Mouse (Mus musculus): ENCODE results near the gene Nlgn2. TPM values are rescaled to one million over a fixed set of nuclear protein-coding genes. Genes with fewer than 3 reads are reported as not detected.
A peak's percentile ranks its signal among the peaks of the same experiment; 100 is the strongest.

Gene Nlgn2
- polyA plus RNA-seq (2015; fragmentation: Nextera tagmentation; extraction: Ambion mirVana), result 4.4 and 5.0 TPM in 2 replicates

DNA sequence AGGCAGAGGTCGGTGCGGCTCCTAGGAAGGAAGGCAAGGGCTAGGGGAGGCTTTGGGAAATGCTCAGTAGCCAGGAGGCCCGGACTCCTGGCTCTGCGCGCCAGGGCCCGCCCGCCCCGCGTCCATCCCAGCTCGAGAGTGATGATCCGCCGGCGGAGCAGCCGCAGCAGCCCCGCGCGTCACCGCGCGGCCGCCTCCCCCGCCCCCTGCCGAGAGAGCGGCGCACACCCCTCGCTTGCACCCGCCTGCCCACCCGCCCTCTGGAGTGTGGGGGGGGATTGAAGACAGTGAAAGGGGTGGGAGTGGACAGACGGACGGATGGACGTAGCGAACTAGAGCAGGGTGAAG lies at the start of gene Nlgn2:
Gene Nlgn2, minus strand, starts transcription at position 181 of the 348 bp plus-strand sequence.
- H3K9me3 ChIP-seq (ENCODE audit: control insufficient read depth, low read length), result no peaks in the 10 kb centered on the region
- H3K4me3 ChIP-seq (ENCODE audit: low read length), result peak within 1 kb of the TSS; percentile 62
- peaks cover 2% of the 10 kb centered on the region; the same call in 1 of the 2 replicates for H3K36me3 ChIP-seq (ENCODE audit: control insufficient read depth, insufficient read depth, low read length)
- peaks cover 15% of the 10 kb centered on the region for H3K27me3 ChIP-seq (ENCODE audit: control insufficient read depth, insufficient read depth, low read depth, low read length)
- peak within 1 kb of the TSS; percentile 75 for H3K27ac ChIP-seq (ENCODE audit: low read length)
- peaks cover 40% of the 10 kb centered on the region for H3K4me1 ChIP-seq (replicated peaks; ENCODE audit: control insufficient read depth, insufficient read depth, low read length)
- H3K4me2 ChIP-seq (ENCODE audit: low read depth, low read length), result peak within 1 kb of the TSS; percentile 98
- peak; percentile 75 for ATAC-seq (ENCODE audit: low read depth)
- H3K9ac ChIP-seq (ENCODE audit: low read length), result peak within 1 kb of the TSS; percentile 81
- WGBS, result 1% methylated on average over 16 of the region's 32 CpGs

DNA sequence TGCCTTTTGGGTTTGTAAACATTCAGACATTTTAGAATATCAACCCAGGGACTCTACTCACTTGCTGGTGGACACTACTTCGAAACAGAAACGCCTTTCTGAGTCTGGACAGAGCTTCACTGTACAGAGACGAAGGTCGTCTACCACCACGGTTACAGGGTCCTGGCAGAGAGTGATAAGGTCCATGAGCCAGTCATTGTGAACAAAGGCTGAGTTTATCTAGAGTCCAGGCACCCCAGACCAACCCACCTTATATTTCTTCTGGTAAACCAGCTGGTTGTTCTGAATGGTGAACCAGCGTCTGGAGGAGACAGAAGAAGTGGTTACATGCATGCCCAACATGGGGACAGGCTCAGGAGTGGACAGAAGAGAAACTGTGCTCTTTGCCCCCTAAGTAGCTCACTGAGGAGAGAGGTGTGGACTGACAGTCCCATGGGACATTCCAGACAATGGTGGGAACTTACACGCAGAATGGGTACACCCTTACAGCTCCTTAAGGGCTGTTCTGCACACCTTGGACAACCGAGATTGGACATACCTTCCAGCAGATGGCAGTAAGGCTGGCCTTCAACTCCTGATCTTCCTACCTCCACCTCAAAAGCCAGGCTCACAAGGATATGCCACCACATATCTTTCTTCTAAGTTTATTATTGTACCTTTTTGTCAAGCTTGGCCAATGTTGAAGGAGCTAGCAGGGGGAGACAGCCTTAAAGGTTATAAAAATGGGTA lies 49.5 kb upstream of the Nlgn2 start:
- 53% methylated on average over 8 of the region's 8 CpGs for WGBS
- H3K36me3 ChIP-seq (ENCODE audit: control insufficient read depth, insufficient read depth, low read length), result no peaks in the 10 kb centered on the region
- peak; percentile 18; the same call in 1 of the 2 replicates for ATAC-seq (ENCODE audit: low read depth)
- H3K9ac ChIP-seq (ENCODE audit: low read length), result no peak overlapping the region
- H3K27me3 ChIP-seq (ENCODE audit: control insufficient read depth, insufficient read depth, low read depth, low read length), result no peaks in the 10 kb centered on the region
- H3K9me3 ChIP-seq (ENCODE audit: control insufficient read depth, low read length), result no peaks in the 10 kb centered on the region
- no peak overlapping the region for H3K27ac ChIP-seq (ENCODE audit: low read length)
- no peak overlapping the region for H3K4me3 ChIP-seq (ENCODE audit: low read length)
- peaks cover 11% of the 10 kb centered on the region for H3K4me1 ChIP-seq (replicated peaks; ENCODE audit: control insufficient read depth, insufficient read depth, low read length)
- H3K4me2 ChIP-seq (ENCODE audit: low read depth, low read length), result no peak overlapping the region

DNA sequence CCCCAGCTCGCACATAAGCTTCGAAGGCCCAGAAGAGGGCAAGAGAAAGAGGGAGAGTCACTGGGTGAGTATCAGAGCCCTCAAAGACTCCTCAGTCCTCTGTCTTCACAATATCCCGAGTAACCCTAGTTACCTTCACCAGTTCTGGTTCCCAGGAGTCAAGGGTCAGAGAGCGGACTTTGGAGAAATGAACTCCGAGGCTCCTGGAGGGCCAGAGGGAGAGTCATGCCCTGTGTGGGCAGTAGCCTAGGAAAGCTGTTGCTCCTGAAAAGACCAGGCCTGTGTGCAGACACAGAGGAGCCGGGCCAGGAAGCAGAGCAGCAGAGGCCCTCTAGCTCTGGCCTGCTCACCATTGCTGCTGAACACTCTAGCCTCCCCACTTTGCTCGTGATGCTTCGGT lies 47.1 kb upstream of the Nlgn2 start:
- peak overlapping the region; percentile 25 for H3K4me2 ChIP-seq (ENCODE audit: low read depth, low read length)
- no peak overlapping the region for H3K9ac ChIP-seq (ENCODE audit: low read length)
- no peak for ATAC-seq (ENCODE audit: low read depth)
- 64% methylated on average over 8 of the region's 8 CpGs for WGBS
- H3K9me3 ChIP-seq (ENCODE audit: control insufficient read depth, low read length), result no peaks in the 10 kb centered on the region
- H3K36me3 ChIP-seq (ENCODE audit: control insufficient read depth, insufficient read depth, low read length), result no peaks in the 10 kb centered on the region
- H3K27me3 ChIP-seq (ENCODE audit: control insufficient read depth, insufficient read depth, low read depth, low read length), result no peaks in the 10 kb centered on the region
- peaks cover 15% of the 10 kb centered on the region for H3K4me1 ChIP-seq (replicated peaks; ENCODE audit: control insufficient read depth, insufficient read depth, low read length)
- peak overlapping the region; percentile 66 for H3K27ac ChIP-seq (ENCODE audit: low read length)
- no peak overlapping the region for H3K4me3 ChIP-seq (ENCODE audit: low read length)

DNA sequence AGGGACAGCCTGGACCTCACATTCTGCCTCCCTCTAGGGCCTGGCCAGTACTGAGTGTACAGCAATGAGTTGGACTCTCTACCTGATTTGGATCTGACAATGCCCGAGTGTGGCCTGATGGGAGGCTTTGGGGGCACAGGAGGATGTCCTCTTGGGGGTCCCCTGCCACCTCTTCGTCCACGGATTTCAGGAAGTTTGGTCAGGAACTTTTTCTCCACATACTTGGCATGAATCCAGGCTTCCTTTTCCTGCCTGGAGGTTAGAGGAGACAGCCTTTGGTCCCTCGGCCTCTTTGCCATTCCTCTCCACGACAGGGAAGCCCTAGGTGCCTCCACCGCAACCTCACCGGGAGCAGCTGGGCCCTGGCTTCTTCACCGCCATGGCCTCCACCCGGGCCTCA lies 46.7 kb upstream of the Nlgn2 start:
- peak overlapping the region; percentile 66 for H3K27ac ChIP-seq (ENCODE audit: low read length)

DNA sequence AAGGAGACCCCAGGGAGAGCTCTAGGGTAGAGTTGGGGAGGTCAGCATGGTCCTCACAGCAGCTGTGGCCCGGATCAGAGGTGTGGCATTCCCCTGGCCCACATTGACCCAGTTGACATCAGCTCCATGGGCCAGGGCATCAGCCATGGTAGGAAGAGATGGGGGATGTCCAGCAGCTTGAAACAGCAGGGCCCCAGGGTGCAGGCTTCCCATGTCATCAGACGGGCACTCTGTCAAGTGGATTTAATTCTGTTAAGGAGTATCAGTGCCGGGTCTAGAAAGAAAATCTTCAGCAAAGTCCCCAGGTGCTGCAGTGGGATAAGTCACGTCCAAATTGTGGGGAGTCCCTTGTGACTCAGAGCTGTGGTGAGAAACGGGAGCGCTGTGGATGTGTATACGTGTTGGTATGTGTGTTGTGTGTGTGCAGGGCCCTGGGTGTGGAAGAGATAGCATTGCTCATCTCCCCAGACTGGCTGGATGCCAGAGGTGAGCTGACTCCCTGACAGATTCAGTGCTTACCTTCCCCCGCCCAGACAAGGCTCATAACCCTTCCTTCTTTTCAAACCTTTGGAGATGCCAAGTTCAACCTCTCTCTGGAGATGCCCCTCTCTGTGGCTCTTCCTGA lies 46.1 kb upstream of the Nlgn2 start:
- 80% methylated on average over 8 of the region's 8 CpGs for WGBS
- no peak overlapping the region for H3K4me2 ChIP-seq (ENCODE audit: low read depth, low read length)
- H3K27ac ChIP-seq (ENCODE audit: low read length), result no peak overlapping the region
- H3K4me3 ChIP-seq (ENCODE audit: low read length), result no peak overlapping the region
- peaks cover 25% of the 10 kb centered on the region for H3K4me1 ChIP-seq (replicated peaks; ENCODE audit: control insufficient read depth, insufficient read depth, low read length)
- no peak for ATAC-seq (ENCODE audit: low read depth)
- no peaks in the 10 kb centered on the region for H3K9me3 ChIP-seq (ENCODE audit: control insufficient read depth, low read length)
- no peaks in the 10 kb centered on the region for H3K27me3 ChIP-seq (ENCODE audit: control insufficient read depth, insufficient read depth, low read depth, low read length)
- no peaks in the 10 kb centered on the region for H3K36me3 ChIP-seq (ENCODE audit: control insufficient read depth, insufficient read depth, low read length)
- H3K9ac ChIP-seq (ENCODE audit: low read length), result no peak overlapping the region

More for the DNA sequence above, 46.7 kb upstream of the Nlgn2 start:
- Histone ChIP-seq H3K4me1 (replicated peaks; ENCODE audit: control insufficient read depth, insufficient read depth, low read length) (peaks cover 19% of the 10 kb centered on the region), H3K27me3 (ENCODE audit: control insufficient read depth, insufficient read depth, low read depth, low read length) (no peaks in the 10 kb centered on the region), H3K9me3 (ENCODE audit: control insufficient read depth, low read length) (no peaks in the 10 kb centered on the region), H3K4me2 (ENCODE audit: low read depth, low read length) (peak overlapping the region; percentile 25), H3K36me3 (ENCODE audit: control insufficient read depth, insufficient read depth, low read length) (no peaks in the 10 kb centered on the region), H3K9ac (ENCODE audit: low read length) (no peak overlapping the region), H3K4me3 (ENCODE audit: low read length) (no peak overlapping the region)
- WGBS, result 51% methylated on average over 9 of the region's 9 CpGs
- no peak for ATAC-seq (ENCODE audit: low read depth)

- Histone ChIP-seq H3K27ac (ENCODE audit: low read length) (no peak overlapping the region), H3K27me3 (ENCODE audit: control insufficient read depth, insufficient read depth, low read depth, low read length) (no peaks in the 10 kb centered on the region), H3K36me3 (ENCODE audit: control insufficient read depth, insufficient read depth, low read length) (no peaks in the 10 kb centered on the region), H3K4me2 (ENCODE audit: low read depth, low read length) (no peak overlapping the region), H3K4me1 (replicated peaks; ENCODE audit: control insufficient read depth, insufficient read depth, low read length) (peaks cover 28% of the 10 kb centered on the region), H3K4me3 (ENCODE audit: low read length) (no peak overlapping the region), H3K9me3 (ENCODE audit: control insufficient read depth, low read length) (no peaks in the 10 kb centered on the region), H3K9ac (ENCODE audit: low read length) (no peak overlapping the region)
- ATAC-seq (ENCODE audit: low read depth), result no peak
- WGBS, result 64% methylated on average over 4 of the region's 4 CpGs
Observed at GRCm38 (mm10) chr11:69883066-69883465, 45.5 kb upstream of the Nlgn2 start.

GRCm38 (mm10) chr11:69881787-69882670 lies 44.4 kb upstream of the Nlgn2 start:
- no peaks in the 10 kb centered on the region for H3K27me3 ChIP-seq (ENCODE audit: control insufficient read depth, insufficient read depth, low read depth, low read length)
- H3K9ac ChIP-seq (ENCODE audit: low read length), result peak overlapping the region; percentile 76
- ATAC-seq (ENCODE audit: low read depth), result no peak
- peak overlapping the region; percentile 62 for H3K4me3 ChIP-seq (ENCODE audit: low read length)
- no peaks in the 10 kb centered on the region for H3K36me3 ChIP-seq (ENCODE audit: control insufficient read depth, insufficient read depth, low read length)
- H3K4me1 ChIP-seq (replicated peaks; ENCODE audit: control insufficient read depth, insufficient read depth, low read length), result peaks cover 38% of the 10 kb centered on the region
- H3K9me3 ChIP-seq (ENCODE audit: control insufficient read depth, low read length), result no peaks in the 10 kb centered on the region
- 52% methylated on average over 21 of the region's 21 CpGs for WGBS
- peak overlapping the region; percentile 95 for H3K27ac ChIP-seq (ENCODE audit: low read length)
- peak overlapping the region; percentile 87 for H3K4me2 ChIP-seq (ENCODE audit: low read depth, low read length)

DNA sequence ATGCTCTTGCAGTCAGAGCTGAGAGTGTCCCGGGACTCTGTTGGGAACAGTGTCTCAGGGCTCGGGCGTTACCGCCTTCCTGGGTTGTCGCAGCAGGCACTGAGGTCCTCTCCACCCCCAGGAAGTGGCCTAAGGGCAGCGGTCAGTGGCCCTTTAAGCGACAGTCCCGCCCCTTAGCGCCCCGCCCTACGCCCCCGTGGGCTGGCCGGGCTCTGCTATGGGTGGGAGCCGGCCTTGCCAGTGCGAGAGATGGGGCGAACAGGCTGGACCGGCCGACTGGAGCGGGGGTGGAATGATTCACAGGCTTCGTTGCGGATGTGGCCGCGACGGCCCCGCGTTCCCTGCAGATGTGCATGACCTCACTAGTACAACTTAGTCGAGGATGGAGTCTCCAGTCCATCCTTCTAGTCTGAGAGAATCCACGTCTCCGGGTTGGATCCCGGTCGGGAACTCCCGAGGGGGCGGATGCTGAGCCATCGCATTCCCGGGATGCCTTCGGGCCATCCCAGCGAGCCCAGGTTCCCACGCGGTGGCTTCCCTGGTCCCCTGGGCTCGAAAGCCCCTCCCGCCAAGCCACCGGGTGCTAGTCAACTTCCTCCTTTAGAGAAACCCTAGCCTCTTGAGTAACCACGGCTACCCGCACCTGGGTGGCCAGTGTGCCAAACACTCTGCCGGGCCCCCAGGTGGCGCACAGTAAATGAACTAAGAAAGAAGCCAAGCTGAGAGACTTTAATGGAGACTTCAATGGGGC lies 43.4 kb upstream of the Nlgn2 start, which contains the start of gene Kctd11:
Gene Kctd11, minus strand, starts transcription at position 554 of the 751 bp plus-strand sequence.
- under 1% methylated on average over 46 of the region's 46 CpGs for WGBS
- H3K36me3 ChIP-seq (ENCODE audit: control insufficient read depth, insufficient read depth, low read length), result no peaks in the 10 kb centered on the region
- peak within 1 kb of the TSS; percentile 62 for H3K4me3 ChIP-seq (ENCODE audit: low read length)
- H3K4me1 ChIP-seq (replicated peaks; ENCODE audit: control insufficient read depth, insufficient read depth, low read length), result peaks cover 46% of the 10 kb centered on the region
- H3K4me2 ChIP-seq (ENCODE audit: low read depth, low read length), result peak within 1 kb of the TSS; percentile 87
- H3K9ac ChIP-seq (ENCODE audit: low read length), result peak within 1 kb of the TSS; percentile 76
- H3K27ac ChIP-seq (ENCODE audit: low read length), result peak within 1 kb of the TSS; percentile 95
- no peaks in the 10 kb centered on the region for H3K9me3 ChIP-seq (ENCODE audit: control insufficient read depth, low read length)
- H3K27me3 ChIP-seq (ENCODE audit: control insufficient read depth, insufficient read depth, low read depth, low read length), result no peaks in the 10 kb centered on the region
- ATAC-seq (ENCODE audit: low read depth), result peak; percentile 93

Measured in lung, embryonic 16.5 days (tissue).